Mouse (Mus musculus) testis, postnatal 10 days (tissue): ENCODE measurements around the gene Mre11a.

Experiments
- DNase-seq: peaks from one replicate; pipeline ENCODE4 v3.0.0; 2021; ENCODE audit warnings: low spot score

The Mre11a gene

GRCm38 (mm10) chr9:14784039-14785002, at the start of gene Mre11a, which contains the start of gene Ankrd49:
Mre11a (plus strand) TSS chr9:14784654.
Ankrd49 (minus strand) TSS chr9:14784856.
- peak; percentile 89 for DNase-seq

GRCm38 (mm10) chr9:14739498-14740150, 44.8 kb upstream of the Mre11a start:
- no peak for DNase-seq

- no peak for DNase-seq
Measured at GRCm38 (mm10) chr9:14740151-14740924, 44.1 kb upstream of the Mre11a start, which contains the start of gene Piwil4. Piwil4 (minus strand) TSS chr9:14740733.

GRCm38 (mm10) chr9:14750901-14751502, 33.5 kb upstream of the Mre11a start:
- DNase-seq, result no peak

- DNase-seq, result peak; percentile 56
Measured at GRCm38 (mm10) chr9:14751503-14752000, 32.9 kb upstream of the Mre11a start.

- DNase-seq, result peak; percentile 67
Measured at GRCm38 (mm10) chr9:14752001-14752522, 32.4 kb upstream of the Mre11a start, which contains the start of gene Fut4. Fut4 (minus strand) TSS chr9:14752393.

GRCm38 (mm10) chr9:14753947-14754346, 30.5 kb upstream of the Mre11a start:
- no peak for DNase-seq

GRCm38 (mm10) chr9:14754469-14754868, 30.0 kb upstream of the Mre11a start:
- no peak for DNase-seq

GRCm38 (mm10) chr9:14758590-14758989, 25.9 kb upstream of the Mre11a start:
- DNase-seq, result no peak

- no peak for DNase-seq
Measured at GRCm38 (mm10) chr9:14759261-14759660, 25.2 kb upstream of the Mre11a start.

- DNase-seq, result peak; percentile 69
Measured at GRCm38 (mm10) chr9:14764765-14765164, 19.7 kb upstream of the Mre11a start.

GRCm38 (mm10) chr9:14769811-14770210, 14.6 kb upstream of the Mre11a start:
- no peak for DNase-seq

GRCm38 (mm10) chr9:14770803-14771471, 13.5 kb upstream of the Mre11a start, which contains the start of gene 1700012B09Rik:
1700012B09Rik (minus strand) TSS chr9:14771030.
- DNase-seq, result no peak

- no peak for DNase-seq
Measured at GRCm38 (mm10) chr9:14772074-14772473, 12.4 kb upstream of the Mre11a start.

GRCm38 (mm10) chr9:14773813-14774212, 10.6 kb upstream of the Mre11a start:
- no peak for DNase-seq

GRCm38 (mm10) chr9:14778341-14778740, 6.1 kb upstream of the Mre11a start:
- no peak for DNase-seq

- no peak for DNase-seq
Measured at GRCm38 (mm10) chr9:14787356-14787755, 2.9 kb downstream of the Mre11a start.

- no peak for DNase-seq
Measured at GRCm38 (mm10) chr9:14805714-14806113, 21.3 kb downstream of the Mre11a start.

GRCm38 (mm10) chr9:14806786-14807185, 22.3 kb downstream of the Mre11a start:
- no peak for DNase-seq

GRCm38 (mm10) chr9:14810111-14810510, 25.7 kb downstream of the Mre11a start:
- no peak for DNase-seq
